Mouse (Mus musculus): Measurements from ENCODE around the gene Lca5.

Lca5 gene

GRCm38 (mm10) chr9:83440392-83441357 lies at the start of gene Lca5:
Gene Lca5, minus strand, starts transcription at chr9:83441127.
- in situ Hi-C loops (cut with MboI; ENCODE audit: low pct_unique_long_range_greater_than_20kb in 1 of 2, low sequenced_read_pairs in 2 of 2, unreplicated experiment in 1 of 2), result no loop called here

- in situ Hi-C loops (cut with MboI; ENCODE audit: low pct_unique_long_range_greater_than_20kb in 1 of 2, low sequenced_read_pairs in 2 of 2, unreplicated experiment in 1 of 2), result no loop called here
These were observed 47.7 kb upstream of the Lca5 start for GRCm38 (mm10) chr9:83488491-83489210.

GRCm38 (mm10) chr9:83487771-83488470 lies 47.0 kb upstream of the Lca5 start:
- in situ Hi-C loops (cut with MboI; ENCODE audit: low pct_unique_long_range_greater_than_20kb in 1 of 2, low sequenced_read_pairs in 2 of 2, unreplicated experiment in 1 of 2), result no loop called here

GRCm38 (mm10) chr9:83485966-83486365 lies 45.0 kb upstream of the Lca5 start:
- in situ Hi-C loops (cut with MboI; ENCODE audit: low pct_unique_long_range_greater_than_20kb in 1 of 2, low sequenced_read_pairs in 2 of 2, unreplicated experiment in 1 of 2), result no loop called here

GRCm38 (mm10) chr9:83485357-83485756 lies 44.4 kb upstream of the Lca5 start:
- in situ Hi-C loops (cut with MboI; ENCODE audit: low pct_unique_long_range_greater_than_20kb in 1 of 2, low sequenced_read_pairs in 2 of 2, unreplicated experiment in 1 of 2), result no loop called here

GRCm38 (mm10) chr9:83483419-83483818 lies 42.5 kb upstream of the Lca5 start:
- in situ Hi-C loops (cut with MboI; ENCODE audit: low pct_unique_long_range_greater_than_20kb in 1 of 2, low sequenced_read_pairs in 2 of 2, unreplicated experiment in 1 of 2), result no loop called here

- in situ Hi-C loops (cut with MboI; ENCODE audit: low pct_unique_long_range_greater_than_20kb in 1 of 2, low sequenced_read_pairs in 2 of 2, unreplicated experiment in 1 of 2), result no loop called here
These were observed 41.4 kb upstream of the Lca5 start for GRCm38 (mm10) chr9:83482176-83482949.

- in situ Hi-C loops (cut with MboI; ENCODE audit: low pct_unique_long_range_greater_than_20kb in 1 of 2, low sequenced_read_pairs in 2 of 2, unreplicated experiment in 1 of 2), result no loop called here
These were observed 28.9 kb upstream of the Lca5 start for GRCm38 (mm10) chr9:83469871-83470270.

GRCm38 (mm10) chr9:83447771-83448170 lies 6.8 kb upstream of the Lca5 start:
- in situ Hi-C loops (cut with MboI; ENCODE audit: low pct_unique_long_range_greater_than_20kb in 1 of 2, low sequenced_read_pairs in 2 of 2, unreplicated experiment in 1 of 2), result no loop called here

GRCm38 (mm10) chr9:83447176-83447575 lies 6.2 kb upstream of the Lca5 start:
- in situ Hi-C loops (cut with MboI; ENCODE audit: low pct_unique_long_range_greater_than_20kb in 1 of 2, low sequenced_read_pairs in 2 of 2, unreplicated experiment in 1 of 2), result no loop called here

GRCm38 (mm10) chr9:83437621-83438020 lies 3.3 kb downstream of the Lca5 start:
- in situ Hi-C loops (cut with MboI; ENCODE audit: low pct_unique_long_range_greater_than_20kb in 1 of 2, low sequenced_read_pairs in 2 of 2, unreplicated experiment in 1 of 2), result no loop called here

GRCm38 (mm10) chr9:83434489-83434888 lies 6.4 kb downstream of the Lca5 start:
- in situ Hi-C loops (cut with MboI; ENCODE audit: low pct_unique_long_range_greater_than_20kb in 1 of 2, low sequenced_read_pairs in 2 of 2, unreplicated experiment in 1 of 2), result no loop called here

- in situ Hi-C loops (cut with MboI; ENCODE audit: low pct_unique_long_range_greater_than_20kb in 1 of 2, low sequenced_read_pairs in 2 of 2, unreplicated experiment in 1 of 2), result no loop called here
These were observed 7.3 kb downstream of the Lca5 start for GRCm38 (mm10) chr9:83433661-83434060.

- in situ Hi-C loops (cut with MboI; ENCODE audit: low pct_unique_long_range_greater_than_20kb in 1 of 2, low sequenced_read_pairs in 2 of 2, unreplicated experiment in 1 of 2), result no loop called here
These were observed 13.0 kb downstream of the Lca5 start for GRCm38 (mm10) chr9:83427926-83428325.

- in situ Hi-C loops (cut with MboI; ENCODE audit: low pct_unique_long_range_greater_than_20kb in 1 of 2, low sequenced_read_pairs in 2 of 2, unreplicated experiment in 1 of 2), result no loop called here
These were observed 22.0 kb downstream of the Lca5 start for GRCm38 (mm10) chr9:83418965-83419364.

- in situ Hi-C loops (cut with MboI; ENCODE audit: low pct_unique_long_range_greater_than_20kb in 1 of 2, low sequenced_read_pairs in 2 of 2, unreplicated experiment in 1 of 2), result no loop called here
These were observed 27.9 kb downstream of the Lca5 start for GRCm38 (mm10) chr9:83413046-83413445.

- in situ Hi-C loops (cut with MboI; ENCODE audit: low pct_unique_long_range_greater_than_20kb in 1 of 2, low sequenced_read_pairs in 2 of 2, unreplicated experiment in 1 of 2), result no loop called here
These were observed 35.8 kb downstream of the Lca5 start for GRCm38 (mm10) chr9:83405150-83405549.

GRCm38 (mm10) chr9:83400783-83401182 lies 40.1 kb downstream of the Lca5 start:
- in situ Hi-C loops (cut with MboI; ENCODE audit: low pct_unique_long_range_greater_than_20kb in 1 of 2, low sequenced_read_pairs in 2 of 2, unreplicated experiment in 1 of 2), result no loop called here
